Mouse (Mus musculus) A20 (cell line): ENCODE results near the gene Crim1.

Source experiments
- DNase-seq: peaks from one replicate; pipeline ENCODE4 v3.0.0-alpha.2; 2011; ENCODE audit warnings: low read depth, low spot score

Crim1 gene

GRCm38 (mm10) chr17:78209646-78210045 is 9.6 kb downstream of the Crim1 start:
- no peak for DNase-seq

DNA sequence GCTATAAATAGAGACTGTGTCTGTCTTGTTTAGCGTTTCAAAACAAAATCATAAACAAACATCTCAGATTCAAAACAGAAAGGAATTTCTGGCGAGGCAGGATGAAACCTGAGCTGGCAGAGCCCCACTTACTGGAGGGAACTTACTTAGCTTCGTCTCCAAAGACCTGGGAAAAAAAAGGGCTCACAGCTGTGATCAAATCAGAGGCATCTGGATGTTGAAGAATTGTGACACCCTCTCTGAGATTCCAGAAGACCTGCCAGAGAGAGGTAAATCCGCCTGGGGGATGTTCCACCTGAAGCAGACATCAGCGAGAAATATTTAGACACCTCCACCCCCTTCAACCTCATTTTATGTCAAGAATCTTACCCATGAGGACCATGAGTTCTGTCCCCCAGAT is 11.8 kb downstream of the Crim1 start:
- DNase-seq = no peak

- DNase-seq = no peak
These were observed 13.1 kb downstream of the Crim1 start for GRCm38 (mm10) chr17:78213128-78213527.

DNA sequence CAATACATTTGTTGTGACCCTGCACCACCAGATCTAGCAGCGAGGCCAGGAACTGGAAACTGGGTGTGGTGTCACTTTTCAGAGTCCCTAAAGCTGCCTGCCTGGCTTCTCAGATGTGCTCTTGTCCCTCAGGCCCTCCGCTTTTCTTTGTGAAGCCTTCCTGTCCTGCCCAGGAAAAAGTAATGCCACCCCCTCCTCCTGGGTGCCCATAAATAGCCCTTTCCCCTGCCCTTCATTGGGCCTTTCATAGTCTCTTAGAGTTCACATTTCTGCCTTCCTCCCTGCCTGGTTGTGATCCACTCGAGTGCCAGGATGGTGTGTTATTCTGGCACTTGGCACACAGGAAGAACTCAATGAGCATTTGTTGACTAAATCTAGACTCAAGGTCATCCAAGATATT is 16.5 kb downstream of the Crim1 start:
- no peak for DNase-seq

- DNase-seq = no peak
These were observed 17.4 kb downstream of the Crim1 start for GRCm38 (mm10) chr17:78217406-78217805.

DNA sequence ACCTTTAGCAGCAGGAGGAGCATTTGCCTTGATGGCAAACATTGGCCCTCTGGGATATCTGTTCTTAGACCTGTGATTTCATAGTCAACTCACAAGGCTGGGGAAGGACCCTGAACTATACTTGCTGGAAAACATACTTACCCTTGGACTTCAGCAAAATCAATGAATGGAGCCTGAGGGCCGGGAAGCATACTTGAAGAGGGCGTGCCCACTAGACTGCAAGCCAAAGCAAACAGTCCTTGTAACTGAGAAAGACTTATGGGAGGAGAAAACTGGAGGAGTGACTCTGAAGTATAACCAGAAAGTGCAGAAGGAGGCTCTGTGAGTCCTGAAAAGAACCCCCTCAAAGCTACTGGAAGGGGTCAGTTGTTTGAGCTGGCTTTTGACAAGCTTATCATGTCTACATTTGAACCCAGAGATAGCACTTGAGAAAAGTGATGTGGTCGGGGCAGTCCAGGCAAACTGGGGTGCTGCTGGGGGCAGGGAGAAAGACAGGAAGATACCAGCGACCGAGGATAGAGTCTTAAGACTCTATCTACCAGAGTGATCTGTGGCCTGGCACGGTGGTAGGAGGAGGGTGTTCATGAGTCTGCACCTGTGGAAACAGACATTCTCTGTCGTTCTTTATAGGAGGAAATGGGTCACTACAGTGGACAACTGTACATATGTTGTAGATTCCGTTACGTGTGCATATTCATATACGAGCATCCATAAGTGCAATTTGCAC is 18.6 kb downstream of the Crim1 start:
- DNase-seq = no peak

- no peak for DNase-seq
These were observed 21.1 kb downstream of the Crim1 start for GRCm38 (mm10) chr17:78221007-78221642.

DNA sequence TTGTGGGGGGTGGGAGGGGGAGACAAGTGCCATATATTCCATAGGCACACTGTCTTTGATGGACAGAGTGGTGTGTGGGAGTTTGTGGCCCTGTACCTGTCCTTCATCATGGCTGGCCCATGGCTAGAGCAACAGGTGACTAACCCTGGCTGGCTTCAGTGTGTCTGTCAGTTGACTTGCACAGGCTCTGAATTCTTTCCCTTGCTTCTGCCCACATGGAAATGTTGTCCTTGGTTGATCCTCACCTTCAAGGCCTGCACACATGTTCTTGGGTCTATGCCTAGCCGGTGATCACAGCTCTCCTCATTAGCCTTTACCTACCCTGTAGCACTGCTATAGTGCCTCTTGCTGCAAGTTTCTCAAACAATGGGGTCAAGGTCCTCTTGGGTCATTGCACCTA is 21.8 kb downstream of the Crim1 start:
- no peak for DNase-seq

DNA sequence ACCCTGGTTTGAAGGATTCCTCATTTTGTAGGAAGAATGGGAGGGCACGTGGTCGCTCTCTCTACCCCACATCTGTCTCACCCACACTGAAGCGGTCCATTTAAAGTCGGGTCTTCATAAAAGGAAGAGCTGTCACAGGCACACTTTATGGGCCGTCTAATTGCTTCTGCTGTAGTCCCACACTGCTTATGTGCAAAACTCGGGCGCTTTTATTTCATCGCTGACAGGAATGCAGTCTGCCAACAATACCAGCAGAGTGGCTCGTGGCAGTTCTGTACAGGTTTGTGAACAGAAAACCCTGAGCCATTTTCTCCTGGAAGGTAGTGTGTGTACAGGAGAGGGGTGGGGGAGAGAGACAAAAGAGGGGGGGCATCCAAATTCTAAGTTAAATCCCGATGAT is 23.9 kb downstream of the Crim1 start:
- DNase-seq = no peak

DNA sequence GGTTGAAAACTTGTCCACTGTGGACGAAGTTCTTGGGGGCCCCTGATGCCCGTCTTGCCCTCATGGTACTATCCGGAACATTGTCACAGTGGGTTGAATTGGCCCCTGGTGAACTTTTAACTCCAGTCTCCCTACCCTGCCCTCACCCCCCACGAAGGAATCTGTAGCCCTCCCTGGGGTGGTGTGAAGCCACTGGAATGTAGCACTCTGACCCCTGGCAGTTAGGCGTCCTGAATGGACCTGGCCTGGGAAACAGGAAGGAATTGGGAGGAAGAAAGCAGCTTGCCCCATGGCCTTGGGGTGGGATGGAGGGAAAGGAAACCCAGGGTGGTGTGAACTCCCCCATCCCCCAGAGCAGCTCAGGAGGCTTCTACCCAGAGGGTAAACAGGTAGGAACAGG is 25.5 kb downstream of the Crim1 start:
- DNase-seq = no peak

GRCm38 (mm10) chr17:78227211-78227610 is 27.2 kb downstream of the Crim1 start:
- DNase-seq = no peak

DNA sequence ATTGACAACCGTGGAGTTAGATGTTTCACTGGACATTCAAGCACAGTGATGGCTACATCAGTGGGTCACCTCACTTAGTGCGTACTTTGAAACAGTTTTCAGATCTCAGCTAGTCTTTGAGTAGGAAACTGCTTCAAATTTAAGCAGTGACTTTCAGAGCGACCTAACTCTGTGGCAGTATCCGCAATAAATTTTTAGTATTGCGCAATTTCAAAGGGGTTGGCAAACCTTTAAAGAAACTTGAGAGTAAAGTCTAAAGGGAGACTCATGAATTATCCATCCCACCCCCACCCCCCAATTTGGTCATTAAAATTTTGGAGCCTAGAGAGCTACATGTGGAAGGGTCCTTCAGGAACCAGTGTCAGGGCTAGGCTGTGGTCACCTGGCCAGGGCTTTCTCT is 31.5 kb downstream of the Crim1 start:
- DNase-seq = no peak

GRCm38 (mm10) chr17:78232703-78233102 is 32.7 kb downstream of the Crim1 start:
- no peak for DNase-seq

DNA sequence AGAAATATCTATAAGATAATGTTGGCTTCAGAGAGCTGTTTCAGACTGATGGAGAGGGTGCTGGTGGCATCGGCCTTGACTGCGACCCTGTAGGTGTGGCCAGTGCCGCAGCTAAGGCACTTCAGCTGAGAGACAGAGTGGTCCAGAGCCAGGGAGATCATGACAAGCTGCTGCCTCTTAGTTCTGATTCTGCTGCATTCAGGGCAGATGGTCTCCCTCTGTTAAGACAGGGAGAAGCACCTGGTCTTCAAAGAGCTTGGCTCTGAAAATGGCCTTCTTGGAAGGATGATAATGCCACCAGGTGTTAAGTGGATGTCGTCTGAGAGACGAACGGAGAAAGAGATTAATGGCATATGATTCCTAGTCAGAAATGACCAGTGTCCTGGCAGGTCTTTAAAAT is 33.8 kb downstream of the Crim1 start:
- DNase-seq = no peak

DNA sequence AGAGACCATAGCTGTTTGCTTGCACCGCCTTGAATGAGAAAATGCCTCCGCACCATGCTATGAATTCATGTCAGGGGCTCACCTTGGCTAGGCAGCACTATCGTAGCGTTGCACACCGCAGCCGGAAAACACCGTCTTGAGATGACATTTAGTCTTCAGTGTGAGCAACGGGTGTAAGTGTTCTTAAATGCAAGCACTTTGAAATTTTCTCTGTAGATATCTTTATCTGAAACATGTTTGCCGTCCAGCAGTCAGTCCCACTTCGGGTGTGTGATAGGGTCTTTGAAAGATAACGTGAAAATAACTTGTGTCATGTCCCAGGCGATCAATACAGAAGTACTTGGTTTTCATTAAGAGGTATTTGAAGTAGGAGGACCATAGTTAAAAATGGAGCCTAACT is 36.1 kb downstream of the Crim1 start:
- DNase-seq = no peak

DNA sequence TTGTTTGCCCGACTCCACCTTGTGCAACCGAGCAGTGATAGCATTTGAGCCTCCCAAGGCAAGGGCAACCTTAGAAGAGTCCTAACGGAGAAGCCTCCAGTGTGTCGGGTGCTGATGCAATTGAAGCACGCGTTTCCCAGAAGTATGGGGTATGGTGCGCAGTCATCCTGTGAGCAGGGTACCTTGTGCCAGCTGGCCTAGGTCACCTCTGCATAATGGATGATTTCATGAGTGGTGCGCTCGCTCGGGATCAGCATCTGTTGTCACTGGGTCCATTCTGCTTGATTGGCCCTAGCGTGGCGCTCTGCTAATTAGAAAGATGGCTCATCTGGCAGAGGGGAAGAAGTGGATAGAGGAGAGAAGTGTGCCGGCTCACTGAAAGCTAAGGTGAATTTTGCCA is 37.9 kb downstream of the Crim1 start:
- DNase-seq = no peak

DNA sequence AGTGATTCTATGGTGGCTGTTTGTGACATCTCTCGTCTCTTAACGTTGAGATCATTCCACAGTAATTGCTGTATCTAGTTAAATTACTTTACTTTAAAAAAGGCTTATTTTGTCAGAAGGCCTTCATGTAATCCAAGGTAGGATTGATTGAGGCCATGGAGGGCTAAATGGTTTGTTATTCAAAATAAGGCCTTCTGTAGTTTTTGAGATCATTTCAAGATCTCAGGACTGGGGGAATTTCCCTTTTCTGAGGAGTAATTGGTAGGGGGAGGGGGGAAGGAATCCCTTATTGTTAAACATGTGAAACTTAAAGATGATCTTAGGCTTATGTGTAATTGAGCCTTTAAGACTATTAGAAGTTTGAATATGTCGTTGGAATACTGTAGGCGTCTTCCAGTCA is 40.1 kb downstream of the Crim1 start:
- DNase-seq = no peak

DNA sequence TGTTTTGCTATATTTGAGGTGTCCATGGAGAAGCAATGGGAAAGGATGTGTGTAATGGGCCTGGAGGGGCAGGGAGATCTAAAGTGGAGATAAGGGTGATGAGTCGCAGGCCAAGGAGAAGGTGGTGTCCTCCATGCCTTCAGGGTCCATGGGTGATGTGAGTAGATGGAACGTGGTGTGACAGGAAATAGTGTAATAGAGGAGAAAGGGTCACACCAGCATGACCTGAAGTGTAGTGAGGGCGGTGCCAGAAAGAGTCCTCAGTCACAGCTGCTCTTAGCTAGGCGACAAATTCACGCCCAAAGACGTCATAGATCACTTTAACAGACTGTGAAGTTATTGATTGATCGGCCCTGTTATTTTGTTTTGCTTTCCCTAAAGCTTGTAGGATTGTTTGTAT is 41.2 kb downstream of the Crim1 start:
- DNase-seq = no peak

- no peak for DNase-seq
These were observed 44.7 kb downstream of the Crim1 start for GRCm38 (mm10) chr17:78244752-78245151.

DNA sequence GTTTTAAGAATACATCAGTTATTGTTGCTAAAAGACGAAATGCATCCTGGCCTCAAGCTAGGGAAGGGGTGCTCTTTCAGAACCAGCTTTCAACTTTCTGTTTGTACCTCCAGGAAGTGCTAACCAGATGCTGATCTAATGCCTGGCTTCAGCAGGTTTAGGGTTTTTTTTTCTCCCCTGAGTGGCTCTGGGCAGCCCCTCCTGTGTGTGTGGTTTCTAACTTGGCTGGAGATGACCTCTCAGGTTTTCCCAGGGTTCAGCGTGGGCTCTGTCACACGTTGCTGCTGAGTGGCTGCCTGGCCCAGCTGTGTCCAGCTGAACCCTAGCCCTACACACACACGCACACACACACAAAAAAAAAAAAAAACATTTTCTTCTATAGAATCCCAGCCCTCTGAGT is 45.4 kb downstream of the Crim1 start:
- DNase-seq = no peak

DNA sequence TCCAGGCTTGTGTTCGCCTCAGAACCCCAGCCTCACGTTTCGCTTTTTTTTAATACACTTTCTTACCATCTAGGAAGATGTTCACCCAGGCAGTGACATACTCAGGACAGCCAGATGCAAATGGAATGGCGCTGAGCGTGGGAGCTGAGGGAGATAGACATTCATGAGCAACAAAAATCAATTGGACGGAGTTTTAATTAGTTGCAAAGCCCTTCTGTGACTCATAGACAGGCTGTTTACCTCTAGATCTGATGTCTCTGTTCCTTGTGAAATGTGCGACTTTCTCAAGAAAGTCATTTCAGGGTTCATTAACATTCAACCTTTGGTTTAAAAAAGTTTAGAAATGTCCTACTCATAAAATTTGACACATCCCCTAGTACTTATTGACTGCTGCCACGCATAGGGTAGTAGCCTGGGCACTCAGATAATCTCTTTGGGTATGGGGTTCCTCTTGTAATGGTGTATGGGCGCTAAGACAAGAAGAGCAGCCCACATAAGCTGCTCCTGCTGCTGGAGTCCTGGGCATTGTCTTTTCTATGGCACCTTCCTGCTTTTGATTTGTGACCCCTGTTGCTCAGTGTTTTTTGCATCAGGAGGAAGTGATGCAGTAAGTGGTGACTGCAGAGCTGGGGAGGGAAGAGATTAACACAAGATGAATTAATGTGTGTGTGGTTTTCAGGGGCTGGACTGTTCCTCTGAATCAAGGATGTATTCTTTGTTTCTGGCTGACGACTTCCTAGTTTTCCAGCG is 46.8 kb downstream of the Crim1 start:
- no peak for DNase-seq

GRCm38 (mm10) chr17:78248197-78248596 is 48.1 kb downstream of the Crim1 start:
- DNase-seq = no peak

DNA sequence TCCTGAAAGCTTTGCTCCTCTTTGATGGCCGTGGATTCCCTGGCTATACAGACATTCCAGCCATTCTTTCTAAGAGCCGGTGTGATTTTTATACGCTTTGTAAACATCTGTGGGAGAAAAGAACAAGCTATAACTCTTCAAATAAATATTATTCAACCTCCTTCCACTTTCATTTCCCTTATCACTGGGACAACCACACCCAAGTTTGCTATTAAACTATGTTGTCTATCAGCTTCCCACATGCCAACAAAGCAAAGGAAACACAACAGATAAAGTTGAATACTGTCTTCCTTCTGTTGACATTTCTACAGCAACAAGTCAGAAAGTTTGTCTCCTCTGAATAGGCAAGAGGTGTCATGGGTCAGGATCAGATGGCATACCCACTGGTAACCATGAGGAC is 48.9 kb downstream of the Crim1 start:
- DNase-seq = no peak
